Mouse (Mus musculus) T-helper 2 cell (primary cell): ENCODE results near the gene Rab43.

Source experiments
- in situ Hi-C: fragments of 300-600 bp; cut with MboI, MseI; formaldehyde crosslinking; loops from one replicate; pipeline ENCODE4 v1.15.1; 2025; ENCODE audit warnings: high pct_unique_total_duplicates

Gene Rab43

DNA sequence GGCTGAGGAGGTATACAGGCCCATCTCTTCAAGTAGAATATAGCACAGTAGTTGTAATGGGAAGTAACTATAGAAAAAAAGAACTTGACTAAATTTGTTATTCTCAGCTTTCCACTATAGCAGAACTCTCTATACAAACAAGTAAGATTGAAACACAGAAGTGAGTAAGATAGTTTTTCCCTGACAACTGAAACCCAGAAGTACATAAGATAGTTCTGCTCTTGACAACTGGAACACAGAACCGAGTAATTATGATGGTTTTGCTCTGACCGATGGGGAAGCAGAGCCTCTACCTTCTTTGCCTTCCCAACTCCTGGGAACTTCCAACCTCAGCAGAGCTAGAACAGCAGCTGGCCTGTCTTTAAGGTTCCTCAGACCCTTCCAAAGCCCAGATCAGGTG lies 2.8 kb downstream of the Rab43 start:
- in situ Hi-C loops: loop anchor here (5.0 to 10.0 kb wide), 2 partner anchors 47 to 344 kb away; no protein-coding TSS in a partner anchor

DNA sequence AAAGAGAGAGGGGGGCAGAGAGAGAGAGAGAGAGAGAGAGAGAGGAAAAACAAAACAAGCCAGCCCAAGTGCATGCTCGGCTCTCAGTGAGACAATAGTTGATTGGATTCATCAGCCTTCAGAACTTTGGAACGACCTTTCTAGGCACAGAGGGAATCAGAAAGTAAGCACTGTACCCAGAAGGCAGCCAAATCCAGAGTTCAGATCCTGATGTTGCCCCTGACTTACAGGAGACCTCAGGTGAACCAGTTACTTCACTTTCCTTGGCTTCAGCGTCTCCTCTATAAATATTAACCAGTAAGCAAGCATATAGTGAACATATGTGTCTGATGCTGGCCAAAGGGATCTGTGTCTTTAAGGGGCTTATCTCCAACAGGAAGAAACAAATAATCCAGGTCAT lies 3.4 kb downstream of the Rab43 start:
- in situ Hi-C loops: loop anchor here (5.0 to 10.0 kb wide), 2 partner anchors 46 to 344 kb away; no protein-coding TSS in a partner anchor

DNA sequence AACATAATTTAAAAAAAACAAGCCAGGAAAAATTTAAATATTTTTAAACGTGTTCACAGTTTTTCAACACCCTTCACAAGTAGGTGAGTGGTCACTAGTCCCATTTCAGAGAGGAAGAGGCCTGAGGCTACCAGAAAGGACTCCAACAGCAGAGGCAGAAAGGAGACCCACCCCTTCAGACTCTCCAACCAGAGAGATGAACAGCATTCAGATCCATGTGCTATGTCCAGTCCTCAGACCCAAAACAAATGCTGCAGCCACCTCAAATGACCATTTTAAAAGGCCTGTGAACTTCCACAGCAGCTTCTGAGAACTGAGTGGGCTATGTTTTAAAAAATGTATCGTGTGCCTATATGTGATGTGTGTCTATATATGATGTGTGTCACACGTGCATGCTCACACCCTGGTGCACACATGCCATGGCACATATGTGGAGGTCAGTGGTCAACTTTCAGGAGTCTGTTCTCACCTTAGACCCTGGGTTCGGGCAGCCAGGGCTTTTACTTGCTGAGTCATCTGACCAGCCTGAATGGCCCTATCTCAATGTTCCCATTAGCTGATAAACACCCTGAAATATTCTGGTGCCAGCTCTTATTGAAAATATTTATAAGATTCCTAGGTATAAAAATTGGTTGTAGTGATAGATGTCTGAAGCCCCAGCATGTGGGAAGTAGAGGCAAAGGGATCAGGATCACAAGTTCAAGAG lies 4.1 kb downstream of the Rab43 start:
- in situ Hi-C loops: loop anchor here (5.0 to 10.0 kb wide), 2 partner anchors 46 to 343 kb away; no protein-coding TSS in a partner anchor

DNA sequence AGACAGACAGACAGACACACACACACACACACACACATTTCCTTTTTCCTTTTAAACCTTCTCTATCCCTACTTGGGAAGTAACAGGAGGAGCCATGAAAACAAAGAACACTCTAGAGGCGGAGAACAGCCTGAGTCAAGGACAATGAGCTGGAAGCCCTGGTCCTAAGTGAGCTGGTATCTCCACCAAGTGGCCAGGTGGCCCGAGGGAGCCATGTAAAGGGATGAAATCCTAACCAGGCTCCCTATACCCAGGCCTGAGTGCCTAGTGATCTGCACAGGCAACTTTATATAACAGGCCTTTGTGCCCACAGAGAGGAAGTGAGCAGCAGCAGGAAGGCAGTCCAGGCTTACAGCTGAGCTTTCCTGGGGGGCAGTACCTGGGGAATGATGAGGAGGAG lies 5.1 kb downstream of the Rab43 start:
- in situ Hi-C loops: loop anchor here (5.0 to 10.0 kb wide), 2 partner anchors 45 to 342 kb away; no protein-coding TSS in a partner anchor

DNA sequence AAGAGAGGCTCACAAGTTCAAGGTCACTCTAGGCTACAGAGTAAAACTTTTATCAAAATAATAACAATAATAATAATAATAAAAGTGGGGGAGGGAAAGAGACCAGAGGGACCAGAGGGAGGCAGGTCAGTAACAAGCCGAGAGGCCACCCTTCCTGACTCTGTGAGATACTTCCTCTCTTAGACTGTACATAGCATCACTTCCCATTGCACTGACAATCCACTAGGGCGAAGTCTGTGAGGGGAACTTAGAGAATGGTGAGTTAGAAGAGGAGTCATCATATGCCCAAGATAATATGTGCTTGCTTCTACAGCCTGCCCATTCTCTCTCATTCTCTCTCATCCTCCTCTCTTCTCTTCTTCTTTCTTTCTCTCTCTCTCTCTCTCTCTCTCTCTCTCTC lies 5.9 kb downstream of the Rab43 start:
- in situ Hi-C loops: loop anchor here (5.0 to 10.0 kb wide), 2 partner anchors 44 to 341 kb away; no protein-coding TSS in a partner anchor

DNA sequence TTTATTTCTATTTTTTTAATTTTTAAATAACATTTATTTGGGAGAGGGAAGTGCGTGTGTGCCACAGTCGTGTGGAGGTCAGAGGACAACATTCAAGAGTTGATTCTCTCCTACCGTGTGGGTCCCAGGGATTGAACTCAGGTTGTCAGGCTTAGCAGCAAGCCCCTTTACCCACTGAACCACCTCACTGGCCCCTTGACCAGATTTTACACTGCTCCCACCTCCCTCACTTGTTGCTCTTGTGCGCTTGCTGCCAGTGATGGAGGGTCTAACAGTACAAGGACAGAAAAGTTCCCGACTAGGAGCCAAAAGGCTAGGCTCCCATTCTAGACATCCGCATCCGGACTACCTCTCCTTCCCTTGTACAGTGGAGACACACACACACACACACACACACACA lies 6.5 kb downstream of the Rab43 start:
- in situ Hi-C loops: loop anchor here (5.0 to 10.0 kb wide), 2 partner anchors 43 to 341 kb away; no protein-coding TSS in a partner anchor

DNA sequence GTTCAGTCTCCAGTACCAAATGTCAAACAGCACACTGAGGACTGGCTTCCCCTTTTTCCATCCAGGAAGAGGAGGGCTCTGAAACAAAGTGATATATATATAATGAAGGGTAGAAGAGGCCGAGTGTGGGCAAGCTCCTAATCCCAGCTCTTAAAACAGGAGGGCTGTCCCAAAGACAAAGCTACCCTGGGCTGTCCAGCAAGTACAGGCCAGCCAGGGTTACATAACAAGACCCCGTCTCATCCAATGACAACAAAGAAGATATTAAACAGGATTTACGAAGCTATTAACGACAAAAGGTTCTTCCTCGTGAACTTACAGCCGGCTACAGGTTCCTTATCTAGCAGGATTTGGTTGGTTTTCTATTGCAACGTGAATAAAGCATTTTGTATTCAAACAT lies 7.1 kb downstream of the Rab43 start:
- in situ Hi-C loops: loop anchor here (5.0 to 10.0 kb wide), 2 partner anchors 43 to 340 kb away; no protein-coding TSS in a partner anchor

DNA sequence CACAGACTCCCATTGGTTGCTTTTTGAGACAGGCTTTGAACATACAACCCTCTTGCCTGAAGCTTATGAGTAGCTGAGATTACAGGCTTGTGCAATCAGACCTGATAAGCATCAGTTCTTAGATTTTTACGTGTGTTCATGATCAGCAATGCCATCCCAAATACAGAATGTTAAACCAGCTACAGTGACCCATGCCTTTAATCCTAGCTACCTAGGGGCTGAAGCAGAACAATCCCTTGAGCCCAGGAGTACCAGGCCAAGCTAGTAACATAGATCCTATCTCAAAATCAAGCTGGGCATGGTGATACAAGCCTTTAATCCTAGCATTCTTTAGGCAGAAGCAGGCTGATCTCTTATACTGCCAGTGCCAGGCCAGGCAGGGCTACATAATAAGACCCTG lies 7.9 kb downstream of the Rab43 start:
- in situ Hi-C loops: loop anchor here (10.0 kb wide), 1 partner anchor 339 kb away; no protein-coding TSS in a partner anchor

DNA sequence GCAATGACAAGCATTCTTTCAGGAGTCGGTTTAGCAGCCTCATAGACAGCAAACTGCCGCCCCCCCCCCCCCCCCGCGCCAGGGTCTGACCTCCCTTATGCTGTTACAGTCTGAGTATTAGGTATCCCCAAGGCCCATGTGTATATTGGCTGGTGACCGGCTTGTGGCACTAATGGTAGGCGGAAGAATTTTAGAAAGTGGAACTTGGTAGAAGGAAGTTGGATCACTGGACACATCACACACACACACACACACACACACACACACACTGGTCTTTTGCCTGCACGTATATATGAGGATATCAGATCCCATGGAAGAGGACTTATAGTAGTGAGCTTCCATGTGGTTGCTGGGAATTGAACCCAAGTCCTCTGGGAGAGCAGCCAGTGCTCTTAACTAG lies 9.5 kb downstream of the Rab43 start:
- in situ Hi-C loops: loop anchor here (10.0 kb wide), 1 partner anchor 338 kb away; no protein-coding TSS in a partner anchor

DNA sequence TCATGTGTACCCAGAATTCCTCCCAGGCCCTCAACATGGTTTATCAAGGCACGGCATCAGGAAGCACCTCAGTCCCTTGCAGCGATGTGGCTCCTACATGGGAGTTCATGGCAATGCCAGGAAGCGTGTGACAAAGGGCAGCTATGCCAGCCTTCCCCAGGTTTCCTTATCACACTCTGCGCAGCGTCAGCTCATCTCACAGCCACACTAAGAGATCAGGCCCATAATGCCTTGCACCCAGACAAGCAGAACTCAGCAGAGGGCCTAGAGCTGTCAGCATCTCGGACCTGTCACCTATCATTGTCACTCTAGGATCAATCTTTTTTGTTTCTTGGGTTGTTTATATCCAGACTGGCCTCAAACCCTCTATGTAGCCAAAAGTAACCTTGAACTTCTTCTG lies 12.4 kb downstream of the Rab43 start:
- in situ Hi-C loops: no loop called here

DNA sequence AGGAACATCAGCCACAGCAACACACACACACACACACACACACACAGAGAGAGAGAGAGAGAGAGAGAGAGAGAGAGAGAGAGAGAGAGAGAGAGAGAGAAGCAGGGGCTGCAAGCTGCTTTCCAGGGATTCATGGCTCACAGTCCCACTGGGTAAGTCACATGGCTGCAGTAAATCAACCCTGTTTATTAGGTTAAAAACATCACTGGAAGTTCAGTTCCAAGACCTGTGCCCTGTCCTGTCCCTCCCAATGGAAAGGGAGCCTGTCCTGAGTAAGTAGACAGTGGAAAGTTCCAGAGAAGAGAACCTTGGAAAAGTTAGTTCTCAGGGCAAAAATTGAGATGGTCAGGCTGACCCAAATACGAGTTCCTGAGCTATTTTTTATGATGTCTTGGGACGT lies 14.6 kb downstream of the Rab43 start:
- in situ Hi-C loops: no loop called here

DNA sequence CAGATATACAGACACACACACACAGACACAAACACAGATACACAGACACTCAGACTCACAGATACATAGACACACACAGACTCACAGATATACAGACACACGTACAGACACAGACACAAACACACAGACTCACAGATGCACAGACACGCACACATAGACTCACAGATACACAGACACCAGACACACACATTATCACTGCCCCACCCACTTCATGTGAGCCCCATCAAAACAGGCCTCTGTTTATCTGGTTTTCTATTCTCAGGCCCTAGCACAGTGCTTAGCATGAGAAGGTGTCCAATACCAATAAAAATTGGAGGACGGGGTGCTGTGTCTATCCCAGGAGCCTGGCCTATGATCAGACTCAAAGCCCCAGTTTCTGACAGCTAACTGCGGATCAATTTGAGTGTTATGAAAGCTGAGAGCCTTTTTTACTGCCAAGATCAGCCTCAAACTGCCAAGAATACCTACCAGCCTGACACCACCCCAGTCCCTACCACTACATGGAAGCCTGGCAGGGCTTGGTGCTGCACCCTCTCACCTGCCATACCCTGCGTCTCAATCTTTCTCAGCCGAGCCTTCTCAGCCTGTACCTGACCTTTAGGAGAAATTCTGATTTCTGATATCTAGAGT lies 15.6 kb downstream of the Rab43 start:
- in situ Hi-C loops: no loop called here

DNA sequence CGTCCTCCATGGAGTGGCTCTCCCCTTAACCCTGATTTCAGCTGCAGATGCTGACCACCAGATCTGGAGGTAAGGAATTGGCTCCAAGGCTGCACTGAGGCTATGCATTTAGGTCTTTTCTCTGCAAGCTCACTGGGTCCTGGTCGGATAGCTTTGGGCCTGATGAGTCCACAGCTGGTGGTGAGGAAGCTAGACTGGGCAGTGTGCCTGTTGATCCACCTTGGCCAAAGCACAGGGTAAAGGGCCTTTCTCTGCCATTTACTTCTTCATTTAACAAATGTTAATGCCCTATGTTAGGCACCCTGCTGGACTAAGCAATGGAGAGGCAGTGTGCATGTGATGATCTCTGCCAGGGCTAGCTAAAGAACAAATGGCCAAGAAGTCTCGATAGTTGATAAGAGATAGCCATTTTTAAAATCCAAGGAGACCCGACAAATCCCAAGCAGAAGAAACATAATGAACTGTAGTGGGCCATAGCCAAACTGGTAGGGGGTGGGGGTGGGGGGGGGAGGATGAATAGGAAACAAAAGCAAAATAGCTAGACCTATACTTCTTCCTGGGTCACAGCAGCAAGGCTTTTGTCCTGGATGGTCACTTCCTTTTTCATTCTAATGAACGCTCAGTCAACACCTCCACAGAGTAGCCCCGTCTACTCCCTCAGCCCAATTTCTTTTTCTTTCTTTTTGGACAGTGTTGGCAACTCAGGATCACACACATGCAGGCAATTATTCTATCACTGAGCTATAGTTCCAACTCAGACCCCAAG lies 16.4 kb downstream of the Rab43 start:
- in situ Hi-C loops: no loop called here

DNA sequence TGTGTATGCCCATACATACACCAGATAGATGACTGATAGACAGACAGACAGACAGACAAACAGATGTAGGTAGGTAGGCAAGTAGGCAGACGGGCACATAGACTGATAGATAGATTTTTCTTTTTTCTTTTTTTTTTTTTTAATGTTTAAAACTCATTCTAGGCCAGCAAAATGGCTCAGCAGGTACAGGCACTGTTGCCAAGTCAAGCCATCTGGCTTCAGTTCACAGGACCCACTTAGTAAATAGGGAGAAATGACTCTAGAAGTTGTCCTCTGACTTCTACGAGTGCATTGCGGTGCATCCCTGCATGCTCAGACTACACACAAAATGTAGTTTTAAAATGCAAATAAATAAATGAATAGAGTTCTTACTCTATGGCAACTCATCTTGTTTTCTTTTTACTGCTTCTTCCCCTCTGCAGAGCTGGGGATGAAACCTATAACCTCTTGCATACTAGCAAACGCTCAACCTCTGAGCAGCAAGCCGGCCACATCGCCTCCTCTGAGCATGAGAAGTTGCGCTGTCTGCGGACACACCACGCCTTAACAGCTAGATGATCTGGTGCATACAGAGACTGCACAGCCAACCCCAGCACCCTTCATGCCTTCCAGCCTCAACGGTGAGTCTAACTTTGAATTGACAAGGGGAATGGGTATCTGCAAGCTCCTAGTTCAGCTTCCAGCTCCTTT lies 18.0 kb downstream of the Rab43 start:
- in situ Hi-C loops: no loop called here

DNA sequence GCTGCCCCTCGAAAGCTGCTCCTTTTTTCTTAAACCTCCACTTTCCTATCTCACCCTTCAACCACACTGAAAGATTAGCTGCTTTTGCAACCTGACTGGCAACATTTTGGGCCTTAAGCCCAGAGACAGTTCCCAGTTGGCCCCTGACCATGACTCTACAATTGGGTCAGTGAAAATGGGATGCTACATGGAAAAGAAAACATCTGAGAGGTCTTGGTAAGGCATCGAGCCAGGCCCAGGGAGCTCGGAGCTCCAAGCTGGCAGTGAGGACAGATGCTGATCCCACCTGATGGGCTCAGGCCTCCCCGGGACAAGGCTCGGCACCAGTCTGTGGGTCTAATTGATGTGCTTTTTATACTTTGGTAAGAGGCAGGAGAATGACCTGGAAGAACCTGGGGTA lies 20.1 kb downstream of the Rab43 start:
- in situ Hi-C loops: no loop called here

DNA sequence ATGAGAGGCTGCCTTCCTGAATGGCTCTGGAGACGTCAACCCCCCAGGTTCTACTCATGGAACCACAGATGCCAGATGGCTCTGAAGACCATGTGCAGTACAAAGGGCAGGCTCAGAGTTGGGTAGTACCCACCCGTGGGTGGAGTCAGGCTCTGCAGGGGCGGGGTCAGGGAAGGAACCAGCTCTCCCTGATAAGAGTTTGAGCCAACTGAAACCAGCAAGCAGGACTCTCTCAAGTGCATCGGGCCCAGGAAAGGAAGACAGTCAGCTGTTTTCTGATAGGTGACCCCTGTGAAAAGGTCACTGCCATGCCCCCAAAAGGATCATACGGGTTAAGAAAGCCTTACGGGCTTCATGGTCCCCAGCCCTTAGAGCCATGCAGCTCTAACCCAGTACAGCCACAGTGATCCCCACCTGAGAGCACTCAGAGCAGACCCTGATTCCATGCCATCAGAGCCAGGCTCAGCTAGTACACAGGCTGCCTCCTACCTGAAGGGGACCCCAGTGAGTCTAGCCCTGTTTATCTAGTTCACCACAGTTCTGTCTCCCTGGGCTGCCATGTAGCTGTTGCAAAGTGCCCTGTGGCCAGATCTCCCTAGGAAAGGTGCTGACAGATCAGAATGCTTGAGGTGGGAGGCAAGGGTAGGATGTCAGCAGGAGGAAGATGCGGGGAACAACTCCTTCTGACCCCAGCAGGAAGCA lies 21.0 kb downstream of the Rab43 start:
- in situ Hi-C loops: no loop called here

DNA sequence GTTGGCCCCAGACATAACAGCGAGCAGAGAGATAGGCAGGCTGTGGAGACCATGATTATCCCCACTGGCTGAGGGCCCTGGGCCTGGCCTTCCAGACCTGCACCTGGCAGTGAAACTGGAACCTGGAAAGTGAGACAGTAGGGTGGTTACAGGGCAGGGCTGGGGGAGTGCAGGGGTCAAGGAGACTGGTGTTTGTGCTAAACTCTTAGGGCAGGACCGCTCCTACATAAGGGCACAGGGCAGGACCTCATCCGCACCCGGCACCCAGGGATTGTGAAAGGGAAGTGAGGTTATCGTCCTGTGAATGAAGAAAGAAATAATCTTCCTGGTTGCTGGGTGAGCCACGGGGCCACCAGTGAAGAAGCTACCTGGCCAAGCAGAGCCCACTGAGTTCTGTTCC lies 22.2 kb downstream of the Rab43 start:
- in situ Hi-C loops: no loop called here

DNA sequence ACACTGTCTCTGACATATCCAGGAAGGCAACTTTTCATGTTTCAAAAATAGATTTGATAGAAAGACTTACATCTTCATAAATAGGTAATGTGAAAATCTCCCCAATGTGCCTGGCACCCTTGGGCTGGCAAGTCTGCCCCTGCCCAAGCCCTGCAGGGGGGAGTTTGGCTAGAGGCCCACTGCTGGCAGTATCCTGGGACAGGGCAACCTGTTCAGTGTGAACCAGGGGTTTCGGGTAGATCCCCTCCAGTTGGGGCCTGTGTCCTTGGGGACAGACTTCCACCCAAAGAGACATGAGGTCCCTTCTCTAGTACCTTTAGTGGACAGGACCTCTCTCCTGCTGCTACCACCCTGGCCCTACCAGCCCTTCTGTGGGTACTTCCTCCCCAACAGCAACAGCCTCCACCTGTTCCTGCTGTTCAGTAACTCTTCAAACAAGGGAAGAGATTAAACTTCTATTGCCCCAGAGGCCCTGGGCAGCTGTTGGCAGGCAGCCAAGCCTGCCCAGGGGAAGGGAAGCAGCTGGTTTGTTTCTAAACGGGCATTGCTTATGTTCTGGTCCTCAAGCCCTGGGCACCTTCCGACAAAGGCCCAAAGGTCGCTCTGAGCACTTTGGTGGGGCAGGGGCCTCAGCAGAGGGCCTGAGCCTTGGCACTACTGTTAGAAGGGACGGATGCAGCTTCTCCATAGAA lies 22.9 kb downstream of the Rab43 start:
- in situ Hi-C loops: no loop called here

DNA sequence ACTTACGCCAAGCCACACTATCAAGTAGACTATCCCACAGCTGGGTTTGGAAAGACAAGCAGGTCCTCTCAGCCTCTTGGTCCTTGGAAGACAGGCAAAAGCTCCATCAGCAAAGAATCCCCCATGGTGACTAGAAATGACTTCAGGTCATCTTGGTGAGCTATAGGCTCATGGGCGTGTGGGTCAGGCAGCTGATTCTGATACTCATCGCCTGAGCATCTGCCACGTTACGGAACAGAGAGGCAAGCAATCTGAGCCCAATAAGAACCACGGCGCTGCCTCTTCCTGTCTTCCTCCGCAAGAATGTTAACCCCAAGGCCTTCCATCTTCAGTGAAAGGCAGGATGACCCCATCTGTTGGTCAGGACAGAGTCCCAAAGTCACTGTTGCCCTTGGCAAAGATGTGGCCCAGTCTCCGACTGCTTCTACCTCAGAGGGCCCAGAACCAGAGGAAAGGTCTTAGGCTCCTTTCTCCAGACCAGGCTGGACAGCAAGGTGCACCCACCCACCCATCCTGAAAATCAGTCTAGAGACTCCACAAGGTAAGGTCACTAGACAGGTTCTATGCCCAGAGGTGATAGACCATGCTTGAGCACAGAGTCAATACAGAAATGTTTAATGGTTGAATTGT lies 23.6 kb downstream of the Rab43 start:
- in situ Hi-C loops: no loop called here
